Mouse (Mus musculus) c-Kit-positive CD71-positive TER-119-positive erythroid progenitor cells, embryonic 14.5 days (primary cell): ENCODE data around the gene Hist1h3b.

Experiments
- DNase-seq: peaks from one replicate; pipeline ENCODE4 v3.0.0-alpha.2; 2013; ENCODE audit warnings: low spot score

The Hist1h3b gene

GRCm38 (mm10) chr13:23792520-23792919 lies 40.5 kb downstream of the Hist1h3b start:
- DNase-seq = peak; percentile 64

- no peak for DNase-seq
Observed at GRCm38 (mm10) chr13:23799405-23799804, 47.3 kb downstream of the Hist1h3b start.
